Mouse (Mus musculus) gastrocnemius, postnatal 14 days (tissue): Measurements from ENCODE around the gene Hbs1l. TPM values are rescaled to one million over a fixed set of nuclear protein-coding genes. Genes with fewer than 3 reads are reported as not detected.

ENCODE experiments used
- DNase-seq: peaks from one replicate; pipeline ENCODE4 v3.0.0; 2021; ENCODE audit warnings: mixed read lengths
- intact Hi-C: fragments of 180-260 bp; cut with DNase I; formaldehyde crosslinking; loops from one replicate; pipeline ENCODE4 v1.15.1; 2025; ENCODE audit warnings: low total_unique reads
- long read RNA-seq, 2 experiments: library from polyadenylated mRNA; stranded (forward); transcript quantifications; one replicate each; pipeline ENCODE4 v2.0.0; 2021
- total RNA-seq, 2 experiments: library from RNA; stranded (reverse); gene quantifications; 2 replicates each; pipeline ENCODE4 v1.2.3; 2021

The Hbs1l gene
- 10 to 100 TPM; 52.2 to 53.5 TPM for total RNA-seq
- long read RNA-seq, experiment 1, transcript Hbs1l-209 (18 exons, 2,733 nt), result major isoform, 112 of 123 reads
- long read RNA-seq, experiment 1, partial matches to known transcripts, result 1 of 123 reads
- long read RNA-seq, experiment 1, other reads (novel, unspliced or antisense), result 6 of 123 reads
- long read RNA-seq, experiment 2, transcript Hbs1l-209 (18 exons, 2,733 nt), result major isoform, 120 of 135 reads
- long read RNA-seq, experiment 2, partial matches to known transcripts, result 1 of 135 reads
- long read RNA-seq, experiment 2, other reads (novel, unspliced or antisense), result 9 of 135 reads

DNA sequence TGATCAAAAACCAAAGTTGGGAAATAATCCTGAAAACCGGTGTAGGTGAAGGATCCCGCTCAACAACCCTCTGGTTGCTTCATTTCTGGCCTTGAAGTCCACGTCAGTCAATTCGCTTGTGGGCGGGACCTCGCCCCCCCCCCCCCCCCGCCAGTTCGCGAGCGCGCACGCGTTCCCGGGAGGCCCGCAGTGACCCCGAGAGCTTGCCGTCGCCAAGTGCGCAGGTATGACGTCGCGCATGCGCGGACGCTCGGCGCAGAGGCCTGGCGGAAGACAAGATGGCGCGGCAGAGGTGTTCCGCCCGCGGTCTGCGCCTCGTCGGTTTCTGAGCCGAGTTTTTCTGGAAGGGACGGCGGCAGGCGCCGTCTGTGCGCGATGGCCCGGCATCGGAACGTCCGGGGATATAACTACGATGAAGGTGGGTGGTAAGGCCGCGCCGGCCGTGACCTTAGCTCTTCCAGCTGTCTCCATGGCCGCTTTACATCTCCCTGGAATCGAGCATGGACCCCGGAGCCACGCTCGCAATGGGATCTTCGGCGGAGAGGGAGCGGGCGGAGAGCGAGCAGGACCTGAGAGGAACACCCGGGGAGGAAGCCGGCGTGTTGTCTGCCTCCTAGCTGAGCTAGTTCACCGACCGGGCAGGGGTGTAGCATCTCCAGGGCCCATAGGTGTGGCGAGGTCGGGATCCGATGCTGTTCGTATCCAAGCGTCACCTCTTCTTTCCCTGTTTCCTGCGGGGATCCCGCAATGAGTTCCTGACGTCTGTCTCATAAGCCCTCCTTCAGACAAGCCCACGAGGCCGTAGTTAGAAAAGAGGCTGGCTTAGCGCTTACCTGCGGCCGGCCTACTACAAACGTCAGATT is at the start of gene Hbs1l:
Hbs1l (plus strand) TSS at position 221 of the 863 bp plus-strand sequence.
- intact Hi-C loops, result no loop called here
- peak; percentile 93 for DNase-seq

DNA sequence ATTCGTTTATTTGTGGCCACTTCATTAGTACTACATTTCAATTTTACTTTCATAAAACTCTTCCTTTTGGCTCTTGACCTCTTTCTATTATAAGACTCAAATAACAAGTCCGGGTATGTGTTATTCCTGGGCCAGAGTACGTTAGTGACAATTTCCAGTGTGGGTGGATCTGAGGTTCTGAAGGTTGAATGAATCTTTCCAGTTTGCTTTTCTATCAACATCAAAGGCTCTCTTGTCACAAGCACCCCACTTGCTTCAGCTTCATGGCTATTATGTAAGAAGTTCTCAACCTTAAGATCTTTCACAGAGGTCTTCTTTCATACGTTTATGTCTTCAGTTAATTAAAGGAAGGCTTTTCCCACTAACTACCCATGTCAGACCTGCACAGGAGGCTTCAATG is 47.2 kb upstream of the Hbs1l start:
- DNase-seq, result no peak

GRCm38 (mm10) chr10:21251881-21252534 is 43.8 kb upstream of the Hbs1l start:
- intact Hi-C loops, result no loop called here
- DNase-seq, result no peak

More for the DNA sequence above, 47.2 kb upstream of the Hbs1l start:
- intact Hi-C loops, result no loop called here

GRCm38 (mm10) chr10:21252800-21253199 is 43.0 kb upstream of the Hbs1l start:
- DNase-seq, result no peak
- intact Hi-C loops, result no loop called here

DNA sequence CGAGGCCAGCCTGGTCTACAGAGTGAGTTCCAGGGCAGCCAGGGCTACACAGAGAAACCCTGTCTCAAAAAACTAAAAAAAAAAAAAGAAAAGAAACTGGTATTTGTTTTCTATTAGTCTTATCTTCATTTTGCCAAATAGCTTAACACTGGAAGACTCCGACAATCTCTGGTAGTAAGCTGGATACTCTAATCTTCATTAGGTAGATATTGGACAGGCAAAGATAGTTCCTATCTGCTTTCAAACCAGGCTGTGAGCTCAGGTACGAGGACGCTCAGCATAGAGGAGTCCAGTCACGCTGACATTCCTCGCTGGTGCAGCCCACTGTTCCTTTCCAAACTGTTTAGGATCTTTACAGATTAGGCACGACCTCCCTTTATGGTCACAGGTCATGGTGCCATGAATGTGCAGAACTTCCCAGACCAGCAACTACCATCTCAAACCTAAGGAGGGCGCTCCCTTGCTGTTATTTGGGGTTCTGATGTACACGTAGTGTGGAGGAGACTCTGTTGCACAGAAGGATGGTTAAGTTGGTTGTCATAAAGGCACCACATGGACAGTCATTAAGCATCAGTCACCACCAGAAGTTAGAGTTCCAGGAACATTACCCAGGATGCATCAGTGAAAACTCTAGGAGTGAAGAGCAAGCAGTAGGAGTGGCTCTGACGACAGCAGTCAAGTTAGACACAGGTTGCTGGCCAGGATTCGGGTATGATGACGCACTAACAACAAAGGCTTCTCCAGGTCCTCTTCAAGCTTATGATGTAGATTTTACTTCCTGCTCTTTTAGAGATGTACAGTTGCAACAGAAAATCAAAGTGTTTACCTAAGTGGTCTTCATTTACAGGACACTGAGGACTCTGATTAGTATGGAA is 41.3 kb upstream of the Hbs1l start:
- intact Hi-C loops, result no loop called here
- DNase-seq, result no peak

DNA sequence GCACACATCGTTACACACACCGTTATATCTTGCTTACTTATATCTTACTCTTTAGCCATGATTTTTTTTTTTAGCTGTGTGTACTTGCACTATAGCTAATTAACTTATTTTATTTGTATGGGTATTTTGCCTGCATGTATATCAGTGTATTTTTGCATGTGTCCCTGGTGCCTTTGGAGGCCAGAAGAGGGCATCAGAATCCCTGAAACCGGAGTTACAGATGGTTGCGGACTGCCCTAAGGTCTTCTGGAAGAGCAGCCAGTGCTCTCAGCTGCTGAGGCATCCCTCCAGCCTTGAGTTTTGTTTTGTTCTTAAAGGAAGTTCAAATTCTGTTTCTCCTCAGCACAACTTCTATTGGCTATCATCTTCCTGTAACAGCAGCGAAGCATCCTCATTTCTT is 38.5 kb upstream of the Hbs1l start:
- DNase-seq, result no peak
- intact Hi-C loops, result no loop called here

DNA sequence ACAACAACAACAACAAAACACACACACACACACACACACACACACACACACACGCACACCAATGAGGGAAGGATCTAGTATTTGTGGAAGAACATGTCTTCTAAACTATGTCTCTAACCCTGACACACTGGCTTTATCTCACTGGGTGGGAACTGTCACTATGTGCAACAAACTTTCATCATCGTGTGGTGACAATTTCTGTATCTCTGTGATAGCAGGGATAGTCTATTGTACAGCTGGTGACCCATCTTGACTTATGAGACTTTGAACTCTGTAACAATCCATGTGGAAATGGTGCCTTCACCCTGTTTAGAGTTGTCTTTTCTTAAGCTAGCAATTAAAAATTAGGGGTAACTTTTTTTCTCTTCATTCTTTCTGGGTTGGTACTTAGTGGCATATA is 36.1 kb upstream of the Hbs1l start:
- intact Hi-C loops, result no loop called here
- no peak for DNase-seq

- DNase-seq, result no peak
- intact Hi-C loops, result no loop called here
Observed at GRCm38 (mm10) chr10:21265188-21265587, 30.6 kb upstream of the Hbs1l start.

GRCm38 (mm10) chr10:21267452-21267851 is 28.3 kb upstream of the Hbs1l start:
- no peak for DNase-seq
- intact Hi-C loops, result no loop called here

GRCm38 (mm10) chr10:21268786-21269410 is 26.9 kb upstream of the Hbs1l start:
- intact Hi-C loops, result no loop called here
- DNase-seq, result no peak

DNA sequence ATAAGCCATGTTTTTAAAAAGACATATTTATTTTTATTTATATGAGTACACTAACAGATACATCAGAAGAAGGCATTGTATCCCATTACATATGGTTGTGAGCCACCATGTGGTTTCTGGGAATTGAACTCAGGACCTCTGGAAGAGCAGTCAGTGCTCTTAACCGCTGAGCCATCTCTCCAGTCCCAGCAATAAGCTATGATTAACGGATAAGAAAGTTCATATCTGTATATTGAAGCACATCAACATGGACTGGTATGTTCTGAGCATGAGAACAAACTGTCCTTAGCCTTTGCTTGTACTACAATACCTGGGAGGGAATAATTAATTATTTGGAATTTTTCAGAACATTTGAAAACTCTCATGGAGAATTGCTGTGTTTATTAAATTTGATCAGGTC is 25.9 kb upstream of the Hbs1l start:
- intact Hi-C loops, result no loop called here
- DNase-seq, result no peak

GRCm38 (mm10) chr10:21270905-21271304 is 24.9 kb upstream of the Hbs1l start:
- no peak for DNase-seq
- intact Hi-C loops, result no loop called here

DNA sequence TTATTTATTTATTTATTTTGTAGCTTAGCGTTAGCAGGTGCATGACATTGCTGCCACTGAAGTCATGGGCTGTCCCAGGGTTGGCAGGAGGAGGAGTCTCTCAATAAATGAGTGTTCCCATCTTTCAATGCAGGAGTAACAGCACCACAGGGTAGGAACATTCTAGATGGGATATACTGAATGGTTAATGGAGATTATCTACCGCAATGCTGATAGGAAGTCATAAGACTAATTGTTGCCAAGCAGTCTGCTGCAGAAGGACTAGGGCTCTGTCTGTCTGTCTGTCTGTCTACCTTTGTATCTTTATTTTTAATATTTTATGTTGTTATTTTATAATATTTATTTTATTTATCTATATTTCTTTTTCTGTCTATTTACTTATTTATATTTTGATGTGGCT is 24.5 kb upstream of the Hbs1l start:
- intact Hi-C loops, result no loop called here
- DNase-seq, result no peak

DNA sequence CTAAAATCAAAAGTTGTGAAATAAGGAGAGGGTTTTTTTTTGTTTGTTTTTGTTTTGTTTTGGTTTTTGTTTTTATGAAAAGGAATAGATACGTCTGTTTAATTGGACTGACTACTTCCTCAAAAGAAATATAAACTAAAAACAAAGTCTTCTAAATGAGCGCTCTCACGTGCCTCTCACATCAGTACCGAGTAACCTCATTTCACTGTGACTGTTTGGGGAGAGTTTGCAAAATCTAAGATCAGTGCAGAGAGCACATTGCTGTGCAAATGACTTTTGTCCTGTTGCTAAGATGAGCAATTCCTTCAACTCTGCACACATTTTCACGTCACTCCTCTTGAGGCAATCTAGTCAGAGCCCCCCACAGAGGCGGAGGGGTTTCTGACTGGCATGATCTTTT is 24.0 kb upstream of the Hbs1l start:
- intact Hi-C loops, result no loop called here
- no peak for DNase-seq

GRCm38 (mm10) chr10:21287243-21288127 is 8.3 kb upstream of the Hbs1l start:
- intact Hi-C loops, result no loop called here
- DNase-seq, result no peak

GRCm38 (mm10) chr10:21291228-21291627 is 4.6 kb upstream of the Hbs1l start:
- DNase-seq, result no peak
- intact Hi-C loops, result no loop called here

DNA sequence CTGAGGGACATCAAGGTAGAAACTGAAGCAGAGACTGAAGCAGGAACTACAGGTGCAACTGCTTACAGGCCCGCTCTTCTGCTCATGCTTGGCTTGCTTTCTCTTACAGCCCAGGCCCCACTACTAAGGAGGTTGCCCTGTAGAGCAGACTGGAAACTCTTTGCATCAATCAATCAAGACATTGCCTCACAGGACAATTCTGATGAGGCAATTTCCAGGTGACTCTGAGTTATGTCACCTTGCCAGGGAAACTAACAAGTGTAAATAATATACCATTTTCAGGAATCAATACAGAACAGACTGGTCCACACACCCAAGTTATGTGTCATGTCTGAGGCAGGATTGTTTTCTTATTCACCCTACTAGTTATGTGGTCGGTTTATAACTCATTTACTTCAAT is 1.6 kb upstream of the Hbs1l start:
- no peak for DNase-seq
- intact Hi-C loops, result no loop called here

DNA sequence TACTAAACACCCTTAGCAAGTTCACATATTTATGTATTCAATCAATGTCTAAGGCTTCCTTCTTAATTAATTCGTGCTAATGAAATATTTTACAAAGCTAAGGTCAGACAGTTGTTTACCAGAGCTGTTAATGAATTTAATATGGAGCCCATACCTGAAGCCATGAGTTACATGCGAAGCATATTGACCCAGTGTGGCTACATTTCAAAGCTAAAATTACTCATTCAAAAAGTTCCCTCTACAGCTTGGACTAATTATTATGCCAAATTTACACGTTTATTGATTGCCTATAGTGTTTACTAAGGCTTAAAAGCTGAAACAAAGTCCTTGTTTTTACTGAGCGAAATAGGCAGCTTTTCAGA is 401 bp upstream of the Hbs1l start:
- no peak for DNase-seq
- intact Hi-C loops, result no loop called here
